ENCODE assay signal across 16 mouse cellular contexts in genomic region chr7:124032236-124032635, GRCm38 (mm10). TPM values are rescaled to one million over a fixed set of nuclear protein-coding genes. Genes with fewer than 3 reads are reported as not detected.
DNase-seq lines count a peak whose midpoint lies in the region; ATAC-seq and TF ChIP-seq lines count a peak whose summit lies in the region.
"Had no signal": no experiment of that assay in that cellular context is flagged by ENCODE, and none has a peak within 500 bp of the region (broad histone marks: within the 10 kb centered on the region; RNA-seq: fewer than 3 reads in every experiment).

No protein-coding gene starts in this region.

- H3K79me2 ChIP-seq in MEL (ENCODE audit: control insufficient read depth, insufficient read depth, low read length, poor library complexity): no peaks in the 10 kb centered on the region

- H3K4me3 ChIP-seq in MEL (ENCODE audit: control insufficient read depth in 1 of 2, insufficient read depth in 1 of 2, low read depth in 2 of 2, low read length in 2 of 2): no peak overlapping the region
- H3K4me3 ChIP-seq in limb, embryonic 10.5 days: no peak overlapping the region
- no peak overlapping the region for H3K4me3 ChIP-seq in midbrain, embryonic 14.5 days (replicated peaks; ENCODE audit: low read depth, low read length)
- H3K4me3 ChIP-seq in forebrain, embryonic 16.5 days (replicated peaks; ENCODE audit: low read length): no peak overlapping the region
- H3K4me3 ChIP-seq: erythroblast, embryonic 14.5 days; limb, embryonic 13.5 days; lung, embryonic 15.5 days had no signal

- TF ChIP-seq EP300 in MEL (IDR thresholded peaks at IDR 0.05; ENCODE audit: low read depth in 1 of 2, low read length in 2 of 2): no peak

- no peaks in the 10 kb centered on the region for H3K27me3 ChIP-seq in MEL (ENCODE audit: control insufficient read depth in 1 of 2, insufficient read depth in 2 of 2, low read length in 2 of 2)
- no peaks in the 10 kb centered on the region for H3K27me3 ChIP-seq in limb, embryonic 10.5 days (ENCODE audit: low read depth, poor library complexity, severe bottlenecking)
- no peaks in the 10 kb centered on the region for H3K27me3 ChIP-seq in midbrain, embryonic 14.5 days (ENCODE audit: control insufficient read depth, insufficient read depth, low read length)
- no peaks in the 10 kb centered on the region for H3K27me3 ChIP-seq in forebrain, embryonic 16.5 days (replicated peaks; ENCODE audit: control insufficient read depth, insufficient read depth, low read length)
- H3K27me3 ChIP-seq: limb, embryonic 13.5 days; lung, embryonic 15.5 days had no signal

- H3K27ac ChIP-seq in MEL (ENCODE audit: control insufficient read depth, low read depth, low read length): no peak overlapping the region
- H3K27ac ChIP-seq in limb, embryonic 10.5 days: no peak overlapping the region
- H3K27ac ChIP-seq in midbrain, embryonic 14.5 days (replicated peaks; ENCODE audit: low read depth, low read length): no peak overlapping the region
- H3K27ac ChIP-seq in forebrain, embryonic 16.5 days (ENCODE audit: low read length): no peak overlapping the region
- H3K27ac ChIP-seq: limb, embryonic 13.5 days; lung, embryonic 15.5 days had no signal

- 59% methylated on average over 2 of the region's 2 CpGs for WGBS in limb, embryonic 10.5 days
- 33% methylated on average over 2 of the region's 2 CpGs for WGBS in midbrain, embryonic 14.5 days
- 41% methylated on average over 2 of the region's 2 CpGs for WGBS in forebrain, embryonic 16.5 days

- no peak for ATAC-seq in midbrain, embryonic 14.5 days (ENCODE audit: low FRiP score, low TSS enrichment)
- no peak for ATAC-seq in forebrain, embryonic 16.5 days
- ATAC-seq: inflammation-experienced regulatory T-cells, adult 6 months had no signal

- no peak for TF ChIP-seq POLR2A in MEL (IDR thresholded peaks at IDR 0.05; ENCODE audit: control insufficient read depth in 1 of 2, insufficient read depth in 1 of 2, low read depth in 1 of 2, low read length in 2 of 2, poor library complexity in 1 of 2)

- H3K36me3 ChIP-seq in MEL (ENCODE audit: control insufficient read depth in 1 of 2, insufficient read depth in 2 of 2, low read length in 2 of 2): no peaks in the 10 kb centered on the region
- H3K36me3 ChIP-seq in limb, embryonic 10.5 days: no peaks in the 10 kb centered on the region
- H3K36me3 ChIP-seq in midbrain, embryonic 14.5 days (ENCODE audit: control insufficient read depth, insufficient read depth, low read length): no peaks in the 10 kb centered on the region
- H3K36me3 ChIP-seq in forebrain, embryonic 16.5 days (ENCODE audit: control insufficient read depth, insufficient read depth): no peaks in the 10 kb centered on the region
- H3K36me3 ChIP-seq: limb, embryonic 13.5 days; lung, embryonic 15.5 days had no signal

- H3K4me1 ChIP-seq in MEL (ENCODE audit: control insufficient read depth in 1 of 2, insufficient read depth in 2 of 2, low read length in 2 of 2): no peaks in the 10 kb centered on the region
- peaks cover 6% of the 10 kb centered on the region for H3K4me1 ChIP-seq in limb, embryonic 10.5 days
- H3K4me1 ChIP-seq in midbrain, embryonic 14.5 days (ENCODE audit: control insufficient read depth, insufficient read depth, low read length): peaks cover 6% of the 10 kb centered on the region; the same call in 1 of the 2 replicates
- peaks cover 5% of the 10 kb centered on the region; the same call in 1 of the 2 replicates for H3K4me1 ChIP-seq in forebrain, embryonic 16.5 days (replicated peaks; ENCODE audit: control insufficient read depth, insufficient read depth, low read length)
- H3K4me1 ChIP-seq: limb, embryonic 13.5 days; lung, embryonic 15.5 days had no signal

- H3K9ac ChIP-seq in MEL (ENCODE audit: control insufficient read depth, low read depth, low read length, poor library complexity, severe bottlenecking): no peak overlapping the region
- no peak overlapping the region for H3K9ac ChIP-seq in midbrain, embryonic 14.5 days (replicated peaks; ENCODE audit: low read length)
- no peak overlapping the region for H3K9ac ChIP-seq in forebrain, embryonic 16.5 days (replicated peaks; ENCODE audit: low read depth, low read length)
- H3K9ac ChIP-seq: limb, embryonic 13.5 days; lung, embryonic 15.5 days had no signal

- no peak for TF ChIP-seq CTCF in MEL (IDR thresholded peaks at IDR 0.05 in 2 of 3, conservative IDR thresholded peaks at IDR 0.05 in 1 of 3; ENCODE audit: control insufficient read depth in 1 of 3, insufficient read depth in 1 of 3, low read depth in 2 of 3, low read length in 3 of 3, poor library complexity in 1 of 3, severe bottlenecking in 1 of 3)

- peak; percentile 74 for DNase-seq in kidney, postnatal 10 days
- no peak for DNase-seq in kidney, postnatal 25 days
- DNase-seq in MEL (ENCODE audit: low read depth, low spot score) (peak; percentile 1), WW6 (ENCODE audit: low read depth, low spot score) (peak; percentile 7)
- DNase-seq in limb, embryonic 10.5 days (ENCODE audit: low spot score): peak; percentile 53
- no peak for DNase-seq in midbrain, embryonic 14.5 days
- no peak for DNase-seq in yolk sac, embryonic 10.5 days (ENCODE audit: low spot score)
- DNase-seq: cerebellum, adult 9-10 months; layer of hippocampus, adult 9-11 months; thymus, adult 18-20 months had no signal

- TF ChIP-seq RAD21 in MEL (IDR thresholded peaks at IDR 0.05; ENCODE audit: low read depth, low read length): no peak

- H3K4me2 ChIP-seq in midbrain, embryonic 14.5 days (ENCODE audit: low read length): no peak overlapping the region
- no peak overlapping the region for H3K4me2 ChIP-seq in forebrain, embryonic 16.5 days (ENCODE audit: low read length)
- H3K4me2 ChIP-seq: limb, embryonic 13.5 days; lung, embryonic 15.5 days had no signal

- H3K9me3 ChIP-seq in MEL (replicated peaks; ENCODE audit: insufficient read depth, low read length): no peaks in the 10 kb centered on the region
- H3K9me3 ChIP-seq in limb, embryonic 10.5 days (replicated peaks): no peaks in the 10 kb centered on the region
- no peaks in the 10 kb centered on the region; the same call in 1 of the 2 replicates for H3K9me3 ChIP-seq in midbrain, embryonic 14.5 days (ENCODE audit: control insufficient read depth, low read length)
- H3K9me3 ChIP-seq in forebrain, embryonic 16.5 days (ENCODE audit: control insufficient read depth, low read length): peaks cover 7% of the 10 kb centered on the region; the same call in 1 of the 2 replicates
- H3K9me3 ChIP-seq: limb, embryonic 13.5 days; lung, embryonic 15.5 days had no signal

TF ChIP-seq in MEL, 35 proteins besides CTCF, POLR2A, EP300 and RAD21:
- TF ChIP-seq USF2 (IDR thresholded peaks at IDR 0.05; ENCODE audit: borderline replicate concordance in 1 of 2, insufficient read depth in 1 of 2, low read depth in 1 of 2, low read length in 2 of 2) (no peak), NRF1 (IDR thresholded peaks at IDR 0.05; ENCODE audit: insufficient read depth, low read depth, low read length, poor library complexity, severe bottlenecking) (no peak), ZMIZ1 (IDR thresholded peaks at IDR 0.05; ENCODE audit: low read depth, low read length) (no peak), CHD1 (IDR thresholded peaks at IDR 0.05; ENCODE audit: low read depth, low read length) (no peak), JUND (IDR thresholded peaks at IDR 0.05; ENCODE audit: low read depth, low read length) (no peak), ZC3H11A (IDR thresholded peaks at IDR 0.05; ENCODE audit: low read depth, low read length) (no peak), MYB (IDR thresholded peaks at IDR 0.05; ENCODE audit: low read depth, low read length) (no peak), POLR2AphosphoS2 (IDR thresholded peaks at IDR 0.05; ENCODE audit: low read length) (no peak), GABPA (IDR thresholded peaks at IDR 0.05; ENCODE audit: low read depth, low read length) (no peak), POLR2AphosphoS5 (IDR thresholded peaks at IDR 0.05; ENCODE audit: borderline replicate concordance, low read depth, low read length) (no peak), ZNF384 (IDR thresholded peaks at IDR 0.05; ENCODE audit: low read depth, low read length) (no peak), SMC3 (IDR thresholded peaks at IDR 0.05; ENCODE audit: low read depth, low read length) (no peak), MAZ (IDR thresholded peaks at IDR 0.05; ENCODE audit: low read depth, low read length) (no peak), MAX (IDR thresholded peaks at IDR 0.05; ENCODE audit: low read length) (no peak), ZKSCAN1 (IDR thresholded peaks at IDR 0.05; ENCODE audit: low read depth, low read length) (no peak), MXI1 (IDR thresholded peaks at IDR 0.05; ENCODE audit: low read depth, low read length) (no peak), MEF2A (IDR thresholded peaks at IDR 0.05; ENCODE audit: extremely low read depth, insufficient replicate concordance, low read depth, low read length, poor library complexity, severe bottlenecking) (no peak), GATA1 (IDR thresholded peaks at IDR 0.05; ENCODE audit: low read depth, low read length) (no peak), USF1 (IDR thresholded peaks at IDR 0.05; ENCODE audit: low read depth, low read length) (no peak), TAL1 (IDR thresholded peaks at IDR 0.05; ENCODE audit: low read length) (no peak)
TF ChIP-seq in MEL: peak in this region for 0.

RNA-seq across cellular contexts. Expression of gene Hs3st4, which starts 49.6 kb away (rescaled TPM):
- total RNA-seq in MEL (2012; rRNA removed): not detected in 2 replicates
- not detected for polyA plus RNA-seq in MEL (2012; ENCODE audit: insufficient read depth in 1 of 2, insufficient read length in 2 of 2, low read depth in 1 of 2, low replicate concordance in 2 of 2, missing spikeins in 1 of 2)
- not detected in 2 replicates for polyA plus RNA-seq in limb, embryonic 10.5 days (2016; fragmentation: Nextera tagmentation; extraction: Ambion mirVana)
- 10.9 and 15.4 TPM in 2 replicates for polyA plus RNA-seq in midbrain, embryonic 14.5 days (2014; fragmentation: Nextera tagmentation; extraction: Ambion mirVana)
- 12.4 and 18.0 TPM in 2 replicates for polyA plus RNA-seq in forebrain, embryonic 16.5 days (2015; fragmentation: Nextera tagmentation; extraction: Ambion mirVana)
- total RNA-seq: megakaryocyte-erythroid progenitor cell, adult 5-6 weeks had no signal
- polyA plus RNA-seq: erythroblast, embryonic 14.5 days; inflammation-experienced regulatory T-cells, adult 6 months had no signal

Comparison
In these comparisons a context has a peak if more than half of its experiments do, and no peak if none do; other contexts are left out.
1. DNase-seq: peak in kidney, postnatal 10 days (single experiment), MEL (single experiment), WW6 (single experiment) and limb, embryonic 10.5 days (single experiment); none in kidney, postnatal 25 days (0 of 2), midbrain, embryonic 14.5 days (single experiment) and yolk sac, embryonic 10.5 days (single experiment).
2. RNA of gene Hs3st4, which starts 49.6 kb away (polyA plus RNA-seq): 12.4 to 18.0 TPM in forebrain, embryonic 16.5 days and 10.9 to 15.4 TPM in midbrain, embryonic 14.5 days; not detected in limb, embryonic 10.5 days and not detected in MEL; every median in the first group is over 10 times any median in the second.